Mouse (Mus musculus): ENCODE measurements around the gene Tstd2. TPM values are rescaled to one million over a fixed set of nuclear protein-coding genes. Genes with fewer than 3 reads are reported as not detected.

Tstd2 gene
- total and polyA plus RNA-seq, 3 experiments: 15.8 to 54.6 (median 51.5) TPM

GRCm38 (mm10) chr4:46069851-46070482 lies 68.5 kb downstream of the Tstd2 start:
- H3K4me3 ChIP-seq (ENCODE audit: low read depth, low read length): no peak overlapping the region
- TF ChIP-seq GATA2 (IDR thresholded peaks at IDR 0.05; ENCODE audit: borderline replicate concordance, low read depth, low read length): no peak
- TF ChIP-seq POLR2AphosphoS5 (IDR thresholded peaks at IDR 0.05; ENCODE audit: insufficient replicate concordance, low read depth, low read length): no peak
- no peak for TF ChIP-seq TAL1 (conservative IDR thresholded peaks at IDR 0.05; ENCODE audit: low read depth, low read length)
- TF ChIP-seq CTCF (IDR thresholded peaks at IDR 0.05; ENCODE audit: low read depth, low read length): no peak
- TF ChIP-seq GATA1 (IDR thresholded peaks at IDR 0.05; ENCODE audit: borderline replicate concordance, low read length): no peak
- H3K27me3 ChIP-seq (ENCODE audit: insufficient read depth, low read length): no peaks in the 10 kb centered on the region; the same call in 1 of the 2 replicates
- ATAC-seq (ENCODE audit: extremely low read depth, insufficient number of reproducible peaks, low FRiP score, poor library complexity, severe bottlenecking): no peak
- no peaks in the 10 kb centered on the region for H3K4me1 ChIP-seq (ENCODE audit: insufficient read depth, low read depth, low read length)
- H3K9me3 ChIP-seq (replicated peaks): no peaks in the 10 kb centered on the region
- DNase-seq (ENCODE audit: low spot score): no peak
- H3K36me3 ChIP-seq (replicated peaks): no peaks in the 10 kb centered on the region

- TF ChIP-seq GATA2 (IDR thresholded peaks at IDR 0.05; ENCODE audit: borderline replicate concordance, low read depth, low read length): no peak
- TF ChIP-seq GATA1 (IDR thresholded peaks at IDR 0.05; ENCODE audit: borderline replicate concordance, low read length): no peak
- no peak for TF ChIP-seq CTCF (IDR thresholded peaks at IDR 0.05; ENCODE audit: low read depth, low read length)
- TF ChIP-seq TAL1 (conservative IDR thresholded peaks at IDR 0.05; ENCODE audit: low read depth, low read length): no peak
- no peak for TF ChIP-seq POLR2AphosphoS5 (IDR thresholded peaks at IDR 0.05; ENCODE audit: insufficient replicate concordance, low read depth, low read length)
- no peaks in the 10 kb centered on the region for H3K36me3 ChIP-seq (replicated peaks)
- no peak overlapping the region for H3K4me3 ChIP-seq (ENCODE audit: low read depth, low read length)
- DNase-seq (ENCODE audit: low spot score): no peak
- ATAC-seq (ENCODE audit: extremely low read depth, insufficient number of reproducible peaks, low FRiP score, poor library complexity, severe bottlenecking): no peak
- H3K4me1 ChIP-seq (ENCODE audit: insufficient read depth, low read depth, low read length): no peaks in the 10 kb centered on the region
- H3K9me3 ChIP-seq (replicated peaks): no peaks in the 10 kb centered on the region
- no peaks in the 10 kb centered on the region; the same call in 1 of the 2 replicates for H3K27me3 ChIP-seq (ENCODE audit: insufficient read depth, low read length)
These were observed 69.9 kb downstream of the Tstd2 start for GRCm38 (mm10) chr4:46068573-46068972.

GRCm38 (mm10) chr4:46068060-46068459 lies 70.4 kb downstream of the Tstd2 start:
- no peaks in the 10 kb centered on the region for H3K9me3 ChIP-seq (replicated peaks)
- no peak overlapping the region for H3K4me3 ChIP-seq (ENCODE audit: low read depth, low read length)
- no peak for DNase-seq (ENCODE audit: low spot score)
- H3K27me3 ChIP-seq (ENCODE audit: insufficient read depth, low read length): no peaks in the 10 kb centered on the region; the same call in 1 of the 2 replicates
- TF ChIP-seq TAL1 (conservative IDR thresholded peaks at IDR 0.05; ENCODE audit: low read depth, low read length) (no peak), GATA2 (IDR thresholded peaks at IDR 0.05; ENCODE audit: borderline replicate concordance, low read depth, low read length) (no peak), POLR2AphosphoS5 (IDR thresholded peaks at IDR 0.05; ENCODE audit: insufficient replicate concordance, low read depth, low read length) (no peak), GATA1 (IDR thresholded peaks at IDR 0.05; ENCODE audit: borderline replicate concordance, low read length) (no peak), CTCF (IDR thresholded peaks at IDR 0.05; ENCODE audit: low read depth, low read length) (no peak)
- no peaks in the 10 kb centered on the region for H3K4me1 ChIP-seq (ENCODE audit: insufficient read depth, low read depth, low read length)
- no peaks in the 10 kb centered on the region for H3K36me3 ChIP-seq (replicated peaks)
- ATAC-seq (ENCODE audit: extremely low read depth, insufficient number of reproducible peaks, low FRiP score, poor library complexity, severe bottlenecking): no peak

- Histone ChIP-seq H3K27me3 (ENCODE audit: insufficient read depth, low read length) (no peaks in the 10 kb centered on the region; the same call in 1 of the 2 replicates), H3K4me3 (ENCODE audit: low read depth, low read length) (no peak overlapping the region), H3K9me3 (replicated peaks) (no peaks in the 10 kb centered on the region), H3K36me3 (replicated peaks) (no peaks in the 10 kb centered on the region), H3K4me1 (ENCODE audit: insufficient read depth, low read depth, low read length) (0 out of 2 replicates have a peak, but pooled peaks cover 3% of the 10 kb centered on the region)
- TF ChIP-seq TAL1 (conservative IDR thresholded peaks at IDR 0.05; ENCODE audit: low read depth, low read length) (no peak), GATA2 (IDR thresholded peaks at IDR 0.05; ENCODE audit: borderline replicate concordance, low read depth, low read length) (no peak), CTCF (IDR thresholded peaks at IDR 0.05; ENCODE audit: low read depth, low read length) (no peak), GATA1 (IDR thresholded peaks at IDR 0.05; ENCODE audit: borderline replicate concordance, low read length) (no peak)
- DNase-seq (ENCODE audit: low spot score) (no peak), ATAC-seq (ENCODE audit: extremely low read depth, insufficient number of reproducible peaks, low FRiP score, poor library complexity, severe bottlenecking) (no peak)
These were observed 72.7 kb downstream of the Tstd2 start for GRCm38 (mm10) chr4:46065695-46066340.

GRCm38 (mm10) chr4:46064961-46065360 lies 73.5 kb downstream of the Tstd2 start:
- TF ChIP-seq TAL1 (conservative IDR thresholded peaks at IDR 0.05; ENCODE audit: low read depth, low read length): no peak
- TF ChIP-seq GATA1 (IDR thresholded peaks at IDR 0.05; ENCODE audit: borderline replicate concordance, low read length): no peak
- TF ChIP-seq CTCF (IDR thresholded peaks at IDR 0.05; ENCODE audit: low read depth, low read length): no peak
- DNase-seq (ENCODE audit: low spot score) (no peak), ATAC-seq (ENCODE audit: extremely low read depth, insufficient number of reproducible peaks, low FRiP score, poor library complexity, severe bottlenecking) (no peak)
- Histone ChIP-seq H3K27me3 (ENCODE audit: insufficient read depth, low read length) (no peaks in the 10 kb centered on the region; the same call in 1 of the 2 replicates), H3K4me1 (ENCODE audit: insufficient read depth, low read depth, low read length) (0 out of 2 replicates have a peak, but pooled peaks cover 3% of the 10 kb centered on the region), H3K9me3 (replicated peaks) (no peaks in the 10 kb centered on the region), H3K36me3 (replicated peaks) (no peaks in the 10 kb centered on the region), H3K4me3 (ENCODE audit: low read depth, low read length) (no peak overlapping the region)

Other genes starting within 250 kb of the Tstd2 start
- not detected in 2 replicates for gene Ccdc180, start 248.4 kb downstream of the Tstd2 start, total RNA-seq (2014; fragmentation: Nextera tagmentation)
- 0.16 TPM in 1 of 2 replicates, not detected in the other for gene Ccdc180, start 248.4 kb downstream of the Tstd2 start, total RNA-seq (2017)
- not detected in 2 replicates for gene Ccdc180, start 248.4 kb downstream of the Tstd2 start, polyA plus RNA-seq (2012)
- 1.1 and 1.4 TPM in 2 replicates for gene Tdrd7, start 173.4 kb downstream of the Tstd2 start, total RNA-seq (2014; fragmentation: Nextera tagmentation)
- 5.1 and 7.7 TPM in 2 replicates for gene Tdrd7, start 173.4 kb downstream of the Tstd2 start, total RNA-seq (2017)
- gene Tdrd7, start 173.4 kb downstream of the Tstd2 start, polyA plus RNA-seq (2012): 0.06 and 0.12 TPM in 2 replicates
- 6.9 and 14.6 TPM in 2 replicates for gene Tmod1, start 99.8 kb downstream of the Tstd2 start, total RNA-seq (2014; fragmentation: Nextera tagmentation)
- gene Tmod1, start 99.8 kb downstream of the Tstd2 start, total RNA-seq (2017): 0.99 and 1.1 TPM in 2 replicates
- gene Tmod1, start 99.8 kb downstream of the Tstd2 start, polyA plus RNA-seq (2012): 0.64 and 0.65 TPM in 2 replicates
- gene Ncbp1, start 81 bp downstream of the Tstd2 start, total RNA-seq (2014; fragmentation: Nextera tagmentation): 103 and 109 TPM in 2 replicates
- 119 and 130 TPM in 2 replicates for gene Ncbp1, start 81 bp downstream of the Tstd2 start, total RNA-seq (2017)
- gene Ncbp1, start 81 bp downstream of the Tstd2 start, polyA plus RNA-seq (2012): 12.2 and 17.6 TPM in 2 replicates
- gene Xpa, start 57.6 kb upstream of the Tstd2 start, total RNA-seq (2014; fragmentation: Nextera tagmentation): 21.1 and 26.7 TPM in 2 replicates
- 14.5 and 17.9 TPM in 2 replicates for gene Xpa, start 57.6 kb upstream of the Tstd2 start, total RNA-seq (2017)
- gene Xpa, start 57.6 kb upstream of the Tstd2 start, polyA plus RNA-seq (2012): 17.2 and 17.6 TPM in 2 replicates
- not detected in 2 replicates for gene Foxe1, start 204.9 kb upstream of the Tstd2 start, total RNA-seq (2014; fragmentation: Nextera tagmentation)
- gene Foxe1, start 204.9 kb upstream of the Tstd2 start, total RNA-seq (2017): not detected in 2 replicates
- gene Foxe1, start 204.9 kb upstream of the Tstd2 start, polyA plus RNA-seq (2012): not detected in 2 replicates